Mouse (Mus musculus) adrenal gland, adult 10 weeks (tissue): Measurements from ENCODE around the gene Zan. TPM values are rescaled to one million over a fixed set of nuclear protein-coding genes. Genes with fewer than 3 reads are reported as not detected.

Source experiments
- polyA plus RNA-seq: library from polyadenylated mRNA; stranded (reverse); fragments of 350-450 nt; fragmentation: Illumina TruSeq; extraction: RNeasy Lipid Tissue Mini Kit (QIAGEN cat#74804); gene quantifications from one replicate; pipeline ENCODE4 v1.2.3, GENCODE M21; 2014; ENCODE audit warnings: low read depth, low replicate concordance

Gene Zan
- polyA plus RNA-seq: not detected

GRCm38 (mm10) chr5:137476964-137477363 is at the start of gene Zan:
Zan (minus strand) TSS chr5:137477064.

GRCm38 (mm10) chr5:137518436-137518835 is 41.6 kb upstream of the Zan start, which contains the start of gene Gigyf1:
Gigyf1 (plus strand) TSS chr5:137518548.

GRCm38 (mm10) chr5:137501709-137502666 is 25.1 kb upstream of the Zan start, which contains the start of gene Pop7:
Pop7 (minus strand) TSS chr5:137502518.

GRCm38 (mm10) chr5:137349384-137350204 is 127.3 kb downstream of the Zan start, which contains the start of gene Ephb4:
Ephb4 (plus strand) TSS chr5:137350109.

GRCm38 (mm10) chr5:137333512-137334174 is 143.2 kb downstream of the Zan start, which contains the start of gene Slc12a9:
Slc12a9 (minus strand) TSS chr5:137333597.

Other genes starting within 250 kb of the Zan start
- 0.17 TPM for gene Ache, start 189.5 kb downstream of the Zan start, polyA plus RNA-seq
- 5.9 TPM for gene Ufsp1, start 182.4 kb downstream of the Zan start, polyA plus RNA-seq
- 25.4 TPM for gene Srrt, start 169.4 kb downstream of the Zan start, polyA plus RNA-seq
- not detected for gene Trip6, start 162.7 kb downstream of the Zan start, polyA plus RNA-seq
- not detected for gene Slc12a9, start 143.5 kb downstream of the Zan start, polyA plus RNA-seq
- gene Ephb4, start 127.0 kb downstream of the Zan start, polyA plus RNA-seq: 7.2 TPM
- gene Pop7, start 25.5 kb upstream of the Zan start, polyA plus RNA-seq: not detected
- 2.2 TPM for gene Gigyf1, start 41.5 kb upstream of the Zan start, polyA plus RNA-seq
- gene Epo, start 56.2 kb upstream of the Zan start, polyA plus RNA-seq: not detected
- gene Gnb2, start 56.4 kb upstream of the Zan start, polyA plus RNA-seq: 1.2 TPM
- not detected for gene Actl6b, start 76.5 kb upstream of the Zan start, polyA plus RNA-seq
- gene Tfr2, start 92.8 kb upstream of the Zan start, polyA plus RNA-seq: not detected
- gene Mospd3, start 124.0 kb upstream of the Zan start, polyA plus RNA-seq: not detected
- gene Pcolce, start 136.7 kb upstream of the Zan start, polyA plus RNA-seq: 63.9 TPM
- not detected for gene Fbxo24, start 151.9 kb upstream of the Zan start, polyA plus RNA-seq
- 0.99 TPM for gene Lrch4, start 152.1 kb upstream of the Zan start, polyA plus RNA-seq
- not detected for gene Gm20605, start 152.1 kb upstream of the Zan start, polyA plus RNA-seq
- gene Sap25, start 164.3 kb upstream of the Zan start, polyA plus RNA-seq: not detected
- 0.58 TPM for gene Irs3, start 168.7 kb upstream of the Zan start, polyA plus RNA-seq
- gene Agfg2, start 207.7 kb upstream of the Zan start, polyA plus RNA-seq: 12.5 TPM